8 mouse cellular contexts compared by ENCODE assay signal in the genomic region with DNA sequence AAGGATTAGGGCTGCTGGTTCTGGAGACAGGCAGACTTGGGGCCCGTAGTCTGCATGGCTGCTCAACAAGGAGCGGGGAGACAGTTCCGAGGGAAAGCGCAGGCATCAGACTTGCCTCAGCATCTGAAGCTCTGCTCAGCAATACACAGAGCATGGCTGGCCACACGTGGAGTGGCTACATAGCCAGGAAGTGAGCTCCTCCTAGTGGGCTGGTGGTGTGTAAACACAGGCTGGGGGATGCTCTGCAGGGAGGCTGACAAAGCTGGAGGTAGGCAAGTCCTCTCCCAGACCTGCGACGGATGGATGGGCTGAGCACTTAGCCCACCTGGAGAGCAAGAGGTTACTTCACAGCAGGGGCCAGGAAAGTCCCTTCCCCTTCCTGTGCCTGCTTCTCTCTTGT. TPM values are rescaled to one million over a fixed set of nuclear protein-coding genes. Genes with fewer than 3 reads are reported as not detected.
A peak's percentile ranks its signal among the peaks of the same experiment; 100 is the strongest.
DNase-seq lines count a peak whose midpoint lies in the region; ATAC-seq and TF ChIP-seq lines count a peak whose summit lies in the region.

No protein-coding gene starts in this region.

- peaks cover 39% of the 10 kb centered on the region for H3K27me3 ChIP-seq in E14TG2a.4 (ENCODE audit: insufficient read depth, low read length)
- no peaks in the 10 kb centered on the region for H3K27me3 ChIP-seq in limb, embryonic 14.5 days (ENCODE audit: control insufficient read depth, insufficient read depth, low read length)
- no peaks in the 10 kb centered on the region for H3K27me3 ChIP-seq in neural tube, embryonic 11.5 days (ENCODE audit: control insufficient read depth, insufficient read depth, low read length)

- no peak overlapping the region for H3K27ac ChIP-seq in limb, embryonic 14.5 days (replicated peaks; ENCODE audit: low read depth, low read length)
- H3K27ac ChIP-seq in neural tube, embryonic 11.5 days (ENCODE audit: low read depth, low read length), result no peak overlapping the region

- ATAC-seq in limb, embryonic 14.5 days (ENCODE audit: low FRiP score, low read depth), result peak; percentile 41; the same call in 1 of the 2 replicates
- peak; percentile 36; the same call in 1 of the 2 replicates for ATAC-seq in neural tube, embryonic 11.5 days (ENCODE audit: insufficient read depth, low FRiP score, low TSS enrichment)

- peaks cover 63% of the 10 kb centered on the region for H3K4me1 ChIP-seq in E14TG2a.4 (replicated peaks; ENCODE audit: low read depth, low read length)
- H3K4me1 ChIP-seq in limb, embryonic 14.5 days (ENCODE audit: control insufficient read depth, insufficient read depth, low read length), result peaks cover 3% of the 10 kb centered on the region; the same call in 1 of the 2 replicates
- 0 out of 2 replicates have a peak, but pooled peaks cover 3% of the 10 kb centered on the region for H3K4me1 ChIP-seq in neural tube, embryonic 11.5 days (ENCODE audit: control insufficient read depth, insufficient read depth, low read length)

- TF ChIP-seq CTCF in E14TG2a.4 (conservative IDR thresholded peaks at IDR 0.05; ENCODE audit: low read length), result peak; percentile 34

- no peaks in the 10 kb centered on the region for H3K9me3 ChIP-seq in E14TG2a.4 (ENCODE audit: low read length)
- no peaks in the 10 kb centered on the region for H3K9me3 ChIP-seq in limb, embryonic 14.5 days (ENCODE audit: control insufficient read depth, low read length)
- no peaks in the 10 kb centered on the region for H3K9me3 ChIP-seq in neural tube, embryonic 11.5 days (ENCODE audit: control insufficient read depth, low read length)

- H3K4me3 ChIP-seq in E14TG2a.4 (replicated peaks; ENCODE audit: low read length), result no peak overlapping the region
- no peak overlapping the region for H3K4me3 ChIP-seq in limb, embryonic 14.5 days (replicated peaks; ENCODE audit: low read length)
- H3K4me3 ChIP-seq in neural tube, embryonic 11.5 days (ENCODE audit: low read depth, low read length), result no peak overlapping the region

- no peak overlapping the region for H3K4me2 ChIP-seq in limb, embryonic 14.5 days (replicated peaks; ENCODE audit: low read depth, low read length, severe bottlenecking)
- H3K4me2 ChIP-seq in neural tube, embryonic 11.5 days (ENCODE audit: low read depth), result no peak overlapping the region

- 24% methylated on average over 7 of the region's 7 CpGs for WGBS in limb, embryonic 14.5 days
- WGBS in neural tube, embryonic 11.5 days, result 27% methylated on average over 7 of the region's 7 CpGs

- H3K9ac ChIP-seq in limb, embryonic 14.5 days (ENCODE audit: low read depth, low read length, severe bottlenecking), result no peak overlapping the region
- no peak overlapping the region for H3K9ac ChIP-seq in neural tube, embryonic 11.5 days (ENCODE audit: low read length)

- H3K36me3 ChIP-seq in E14TG2a.4 (ENCODE audit: insufficient read depth, low read length), result 0 out of 2 replicates have a peak, but pooled peaks cover 6% of the 10 kb centered on the region
- no peaks in the 10 kb centered on the region for H3K36me3 ChIP-seq in limb, embryonic 14.5 days (ENCODE audit: control insufficient read depth, insufficient read depth, low read length)
- no peaks in the 10 kb centered on the region for H3K36me3 ChIP-seq in neural tube, embryonic 11.5 days (ENCODE audit: control insufficient read depth, insufficient read depth, low read length)

- peak; percentile 20 to 53 for DNase-seq in cerebellum, postnatal 4 days (ENCODE audit: low spot score in 2 of 2)
- DNase-seq in cerebellum, adult 9-11 months, result no peak
- DNase-seq in embryo, embryonic 10.5 days (ENCODE audit: low spot score), result peak; percentile 72
- DNase-seq in hindlimb bud, embryonic 11.5 days (ENCODE audit: extremely low spot score, low read depth, low spot score), result peak; percentile 20
- DNase-seq in limb, embryonic 14.5 days (ENCODE audit: low spot score), result peak; percentile 51
- DNase-seq in neural tube, embryonic 11.5 days (ENCODE audit: low spot score), result peak; percentile 58
- peak; percentile 58 for DNase-seq in thymus, postnatal 4 days

- no peak for TF ChIP-seq POLR2A in limb, embryonic 14.5 days (IDR thresholded peaks at IDR 0.05; ENCODE audit: borderline replicate concordance, extremely low read depth, insufficient read depth, insufficient read length)

RNA-seq across cellular contexts. Expression of gene Pstpip1, which starts 31.3 kb away (rescaled TPM):
- polyA plus RNA-seq in limb, embryonic 14.5 days (2012; rRNA removed), result 2.6 and 4.3 TPM in 2 replicates
- 1.3 and 1.4 TPM in 2 replicates for polyA plus RNA-seq in limb, embryonic 14.5 days (2014; fragmentation: Nextera tagmentation; extraction: Ambion mirVana)
- polyA plus RNA-seq in neural tube, embryonic 11.5 days (2014; fragmentation: Nextera tagmentation; extraction: Ambion mirVana), result 0.30 and 0.48 TPM in 2 replicates

RNA-seq across cellular contexts. Expression of gene Tspan3, which starts 44.2 kb away (rescaled TPM):
- 359 and 443 TPM in 2 replicates for polyA plus RNA-seq in limb, embryonic 14.5 days (2012; rRNA removed)
- 516 and 544 TPM in 2 replicates for polyA plus RNA-seq in limb, embryonic 14.5 days (2014; fragmentation: Nextera tagmentation; extraction: Ambion mirVana)
- polyA plus RNA-seq in neural tube, embryonic 11.5 days (2014; fragmentation: Nextera tagmentation; extraction: Ambion mirVana), result 571 and 584 TPM in 2 replicates
